Mouse (Mus musculus) megakaryocyte, embryonic 14.5 days (primary cell): ENCODE measurements around the gene Dtx3l.

Source experiments
- FLI1 ChIP-seq: IDR thresholded peaks from 2 replicates; pipeline ENCODE4 v1.6.1; 2012; ENCODE audit warnings: low read length, inconsistent platforms, mixed read lengths
- GATA1 ChIP-seq: IDR thresholded peaks from 3 replicates; pipeline ENCODE4 v1.6.1; 2012; ENCODE audit warnings: mixed read lengths, low read length, inconsistent platforms, borderline replicate concordance

GRCm38 (mm10) chr16:35984471-35984870 lies 45.5 kb upstream of the Dtx3l start:
- no peak for TF ChIP-seq GATA1
- no peak for TF ChIP-seq FLI1
